Mouse (Mus musculus): Measurements from ENCODE around the gene Pigb.

The Pigb gene

DNA sequence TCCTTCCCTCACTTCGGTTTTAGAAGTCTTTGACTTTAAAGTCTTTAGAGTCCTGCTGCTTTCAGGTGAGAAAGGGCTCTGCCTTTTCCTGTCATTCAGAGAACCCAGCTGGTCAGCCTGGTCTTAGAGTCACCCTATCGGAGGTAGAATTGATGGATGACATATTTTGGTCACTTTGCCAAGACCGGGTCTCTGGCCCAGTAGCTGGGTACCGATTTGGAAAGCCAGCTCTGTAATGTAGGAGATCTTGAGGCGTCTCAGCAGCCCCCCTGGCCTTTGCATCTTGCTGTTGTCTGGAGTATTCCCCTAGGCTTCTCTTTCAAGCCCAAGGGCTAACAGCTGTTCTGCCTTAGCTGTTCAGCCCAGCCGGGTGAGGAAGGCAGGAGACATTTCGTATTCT lies 5.0 kb upstream of the Pigb start:
- no peak for DNase-seq

DNA sequence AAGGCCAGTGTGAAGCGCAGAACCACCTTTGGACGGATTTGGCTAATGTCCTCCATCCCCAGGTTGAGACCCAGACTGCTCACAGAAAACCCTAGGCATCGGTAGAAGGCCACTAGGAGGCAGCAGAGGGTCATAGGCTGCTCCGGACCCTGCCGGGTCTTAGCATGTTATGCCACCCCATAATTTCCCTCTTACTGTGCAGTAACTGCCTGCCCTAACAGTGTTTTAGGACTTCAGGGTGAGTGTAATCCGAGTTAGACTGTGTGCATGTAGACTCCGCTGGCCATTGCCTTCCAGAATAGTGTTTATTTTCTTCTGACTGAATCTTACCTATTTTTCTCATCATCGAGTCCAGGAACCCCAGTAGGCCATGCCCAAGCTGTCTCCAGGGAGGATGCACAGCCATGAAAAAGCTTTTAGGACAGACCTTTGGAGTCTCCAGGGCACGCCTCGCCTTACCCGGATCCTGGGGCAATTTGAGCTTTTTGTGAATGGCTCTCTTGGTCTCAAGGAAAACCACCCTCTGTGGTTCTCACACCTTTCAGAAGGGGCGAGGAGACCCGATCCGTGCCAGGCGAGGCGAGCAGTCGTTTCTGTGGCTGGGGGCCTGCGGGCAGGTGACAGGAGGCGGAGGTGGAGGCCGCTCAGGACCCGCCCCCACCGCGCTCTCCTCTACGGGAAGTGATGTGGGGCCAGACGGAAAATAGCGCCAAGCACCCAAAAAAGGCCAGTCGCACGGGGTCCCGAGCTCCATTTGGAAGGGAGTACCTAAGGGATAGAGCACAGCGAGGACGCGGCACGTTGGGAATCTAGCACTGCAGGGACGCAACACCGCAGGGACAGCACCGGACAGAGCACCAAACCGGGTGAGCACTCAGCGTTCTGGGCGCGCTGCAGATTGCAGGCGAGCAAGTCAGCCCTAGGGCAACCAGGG lies 4.2 kb upstream of the Pigb start, which contains the start of gene Rab27a:
Gene Rab27a (plus strand): TSS at position 709 of the 934 bp plus-strand sequence.
- peak; percentile 83 for DNase-seq

GRCm38 (mm10) chr9:73039222-73039945 lies 794 bp downstream of the Pigb start:
- peak; percentile 90 for DNase-seq

- DNase-seq: no peak
Observed at GRCm38 (mm10) chr9:73033406-73033805, 6.8 kb downstream of the Pigb start.

GRCm38 (mm10) chr9:73031421-73031820 lies 8.8 kb downstream of the Pigb start:
- no peak for DNase-seq

GRCm38 (mm10) chr9:73030443-73030842 lies 9.7 kb downstream of the Pigb start:
- DNase-seq: no peak

DNA sequence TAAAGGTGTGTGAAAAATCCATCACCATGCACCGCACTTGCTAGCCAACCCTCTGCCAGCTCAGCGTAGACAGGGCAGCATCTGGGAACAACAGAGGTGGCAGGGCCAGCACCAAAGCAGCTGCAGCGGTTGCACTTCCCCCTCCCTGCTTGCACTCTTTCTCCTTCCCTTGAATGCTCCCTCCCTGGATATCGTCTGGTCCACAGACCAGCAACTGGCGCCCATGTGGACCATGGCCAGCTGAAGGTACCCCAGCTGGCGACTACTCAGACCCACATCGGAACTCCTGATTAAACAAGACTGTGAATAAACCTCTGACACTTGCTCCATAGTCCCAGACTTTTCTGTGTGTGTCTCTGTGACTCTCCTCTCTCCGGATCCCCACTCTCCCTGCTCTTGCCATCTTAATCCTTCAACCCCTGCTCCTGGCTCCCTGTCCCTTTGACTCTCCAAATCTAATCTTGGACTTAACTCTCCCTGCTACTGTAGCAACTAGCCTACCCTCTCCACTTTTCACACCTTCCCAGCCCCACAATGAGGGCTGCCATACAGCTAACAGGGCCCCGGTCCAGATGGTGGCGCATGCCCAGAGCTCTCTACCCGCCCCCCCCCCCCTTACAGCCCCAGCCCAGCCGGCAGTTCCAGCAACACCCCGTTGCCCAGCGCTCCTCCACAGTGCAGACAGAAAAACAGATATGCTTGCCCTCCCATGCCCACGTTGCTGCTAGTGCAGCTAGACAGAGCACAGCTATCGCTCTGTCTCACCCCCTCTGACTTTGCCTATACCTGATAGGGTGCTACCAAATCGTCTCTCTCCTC lies 14.2 kb downstream of the Pigb start:
- peak; percentile 26 for DNase-seq

DNA sequence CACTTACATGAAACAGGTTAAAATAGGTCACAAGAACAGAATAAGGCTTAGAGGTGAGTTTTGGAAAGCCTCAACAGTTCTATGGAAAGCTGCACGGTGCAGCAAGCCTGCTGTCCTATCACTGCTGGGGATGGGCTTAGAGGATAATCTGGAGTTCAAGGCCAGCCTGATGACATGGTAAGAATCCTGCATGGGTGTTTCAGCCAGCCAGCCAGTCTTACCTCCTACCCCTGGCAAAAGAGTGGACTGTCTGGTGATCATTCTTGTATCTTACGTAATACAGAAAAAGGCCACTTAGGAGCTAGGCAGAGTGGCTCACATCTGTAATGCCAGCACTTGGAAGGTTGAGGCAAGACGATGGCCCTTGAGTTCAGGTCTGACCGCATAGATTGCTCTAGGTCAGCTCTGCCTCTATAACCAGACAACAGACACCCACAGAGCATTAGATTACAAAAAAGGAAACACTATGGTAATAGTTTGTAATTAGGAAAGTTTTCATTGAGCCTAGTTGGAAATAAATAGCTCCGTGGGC lies 19.5 kb downstream of the Pigb start:
- DNase-seq: no peak

DNA sequence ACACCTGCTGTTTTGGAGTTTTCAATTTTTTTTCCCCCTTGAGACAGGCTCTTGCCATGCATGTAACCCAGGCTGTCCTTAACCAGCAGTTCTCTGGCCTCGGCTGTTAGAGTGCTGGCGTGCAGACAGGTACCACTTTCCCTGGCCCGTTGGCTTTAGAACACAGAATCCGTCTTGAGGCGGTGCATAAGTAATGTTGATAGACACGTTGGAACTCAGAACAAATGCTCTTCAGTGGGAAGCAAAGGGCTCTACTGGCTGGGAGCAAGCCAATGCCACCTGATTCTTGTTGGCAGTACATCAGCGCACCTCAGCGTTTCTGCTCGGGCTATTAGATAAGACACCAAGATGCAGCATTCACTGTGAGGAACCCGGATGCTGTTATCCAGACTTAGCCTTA lies 20.3 kb downstream of the Pigb start:
- no peak for DNase-seq

- no peak for DNase-seq
Observed at GRCm38 (mm10) chr9:73014724-73015123, 25.5 kb downstream of the Pigb start.

DNA sequence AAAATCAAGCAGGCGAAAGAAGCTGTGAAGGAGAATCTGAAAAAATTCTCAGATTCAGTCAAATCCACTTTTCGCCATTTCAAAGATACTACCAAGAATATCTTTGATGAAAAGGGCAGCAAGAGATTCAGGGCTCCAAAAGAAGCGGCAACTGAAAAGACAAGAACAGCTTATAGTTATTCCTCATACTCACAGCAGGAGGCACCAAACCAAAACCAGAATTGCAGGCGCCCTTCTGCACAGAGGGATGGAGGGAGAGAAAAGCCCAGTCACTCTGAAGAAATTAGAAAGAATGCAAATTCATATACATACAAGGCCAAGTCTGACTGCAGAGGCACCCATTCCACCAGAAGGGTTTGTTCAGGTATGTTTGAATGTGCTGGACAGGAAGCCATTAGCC lies 27.5 kb downstream of the Pigb start:
- no peak for DNase-seq

GRCm38 (mm10) chr9:73008384-73008783 lies 31.8 kb downstream of the Pigb start:
- DNase-seq: no peak

- DNase-seq: no peak
Observed at GRCm38 (mm10) chr9:73006175-73006574, 34.0 kb downstream of the Pigb start.

DNA sequence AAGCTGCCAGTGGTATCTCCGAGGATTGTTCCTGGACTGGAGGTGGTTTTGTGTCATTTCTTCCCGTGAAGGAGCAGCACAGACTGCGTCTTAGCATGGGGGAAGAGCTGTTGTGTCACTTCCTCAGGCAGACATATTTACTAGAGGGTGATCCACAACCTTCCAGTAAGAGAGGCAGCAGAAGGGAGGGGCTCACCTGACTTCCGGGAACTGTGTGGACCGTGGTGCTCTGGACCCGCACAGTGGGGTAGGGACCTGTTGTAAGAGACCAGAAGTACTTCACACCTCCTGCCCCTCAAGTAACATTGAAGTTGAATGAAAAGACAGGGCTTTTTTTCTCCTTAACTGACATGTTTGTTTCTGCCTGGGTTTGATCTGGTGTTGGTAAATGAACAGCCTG lies 35.1 kb downstream of the Pigb start:
- no peak for DNase-seq

DNA sequence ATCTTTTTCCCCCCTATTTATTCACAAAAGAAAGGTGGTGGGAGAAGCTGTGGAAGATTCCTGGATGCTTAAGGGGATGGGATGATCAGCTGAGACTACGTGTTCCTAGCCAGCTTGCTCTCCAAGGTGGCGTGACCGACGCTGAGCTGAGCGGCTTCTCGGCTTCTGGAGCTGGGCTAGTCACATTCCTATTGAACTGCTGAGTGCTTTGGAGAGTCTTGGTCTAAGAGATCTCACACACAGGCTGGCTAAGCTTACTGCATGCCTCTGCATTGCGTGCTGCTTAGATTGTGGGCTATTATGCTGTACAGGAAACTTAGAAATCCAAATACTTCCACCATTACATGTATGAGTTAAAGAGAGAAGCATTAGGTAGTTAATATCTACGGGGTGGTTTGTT lies 36.1 kb downstream of the Pigb start:
- no peak for DNase-seq

GRCm38 (mm10) chr9:73002177-73002576 lies 38.0 kb downstream of the Pigb start:
- DNase-seq: no peak

- DNase-seq: no peak
Observed at GRCm38 (mm10) chr9:73001314-73002011, 38.7 kb downstream of the Pigb start.

GRCm38 (mm10) chr9:73000487-73000886 lies 39.7 kb downstream of the Pigb start:
- no peak for DNase-seq

DNA sequence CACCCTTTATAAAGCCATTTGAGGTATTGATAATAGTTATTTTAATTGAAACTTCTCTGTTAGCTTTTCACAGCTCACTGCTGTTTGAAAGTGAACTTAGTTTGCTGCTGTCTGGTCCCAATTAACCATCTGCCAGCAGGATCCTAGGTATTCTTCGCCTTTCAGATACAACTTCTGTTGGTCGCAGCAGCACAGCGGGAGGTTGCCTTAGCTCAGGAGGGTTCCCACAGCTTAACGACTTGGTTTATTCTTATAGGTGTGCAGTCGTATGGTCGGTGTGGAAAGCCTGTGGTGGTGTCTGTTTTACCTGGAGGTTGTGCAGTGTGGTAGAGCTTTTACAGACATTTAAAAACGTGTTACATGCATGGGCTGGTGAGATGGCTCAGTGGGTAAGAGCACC lies 43.4 kb downstream of the Pigb start:
- no peak for DNase-seq

- no peak for DNase-seq
Observed at GRCm38 (mm10) chr9:72996167-72996566, 44.0 kb downstream of the Pigb start.

DNA sequence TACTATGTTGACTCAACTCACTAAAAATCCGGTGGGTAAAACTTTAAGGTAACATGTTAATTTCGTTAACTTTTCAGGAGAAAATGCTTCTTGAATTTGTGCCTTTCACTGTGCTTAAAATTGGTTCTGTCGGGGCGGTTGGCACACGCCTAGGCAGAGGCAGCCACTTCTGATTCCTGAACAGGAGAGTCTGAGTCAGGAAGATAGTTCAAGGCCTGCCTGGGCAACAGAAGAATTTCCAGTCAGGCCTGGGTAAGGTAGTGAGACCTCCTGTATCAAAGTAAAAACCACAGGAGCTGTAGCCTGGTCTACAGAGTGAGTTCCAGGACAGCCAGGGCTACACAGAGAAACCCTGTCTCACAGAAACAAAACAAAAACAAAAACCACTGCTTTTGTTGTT lies 47.6 kb downstream of the Pigb start:
- DNase-seq: no peak

- no peak for DNase-seq
Observed at GRCm38 (mm10) chr9:72991420-72991819, 48.8 kb downstream of the Pigb start.

Measured in right cerebral cortex, postnatal 4 days (tissue).